Mouse (Mus musculus) megakaryocyte progenitor cell, adult 5-6 weeks (primary cell): Measurements from ENCODE around the gene Drd2. TPM values are rescaled to one million over a fixed set of nuclear protein-coding genes. Genes with fewer than 3 reads are reported as not detected.

Experiments
- ATAC-seq: replicated peaks from 2 replicates; pipeline ENCODE4 v1.8.0; 2016; ENCODE audit warnings: mild to moderate bottlenecking, moderate TSS enrichment, inconsistent platforms; ENCODE audit not compliant: poor library complexity
- total RNA-seq, 2 experiments: library from RNA; stranded (forward) in 1 of 2; stranded (reverse) in 1 of 2; fragments of 157-497, 149-512 nt in 1 of 2; fragments of 200-1000 nt in 1 of 2; gene quantifications; 2 replicates each; pipeline versions ENCODE4 v1.2.3 to v1.2.4; 2015 to 2017

The Drd2 gene
- total RNA-seq (2015) = not detected in 2 replicates
- not detected in 2 replicates for total RNA-seq (2017)

GRCm38 (mm10) chr9:49340136-49341043 lies at the start of gene Drd2:
Gene Drd2, plus strand, starts transcription at chr9:49340627.
- ATAC-seq = peak; percentile 48

- ATAC-seq = no peak
Observed at GRCm38 (mm10) chr9:49295101-49295500, 45.3 kb upstream of the Drd2 start.

GRCm38 (mm10) chr9:49307576-49307975 lies 32.9 kb upstream of the Drd2 start:
- ATAC-seq = no peak

DNA sequence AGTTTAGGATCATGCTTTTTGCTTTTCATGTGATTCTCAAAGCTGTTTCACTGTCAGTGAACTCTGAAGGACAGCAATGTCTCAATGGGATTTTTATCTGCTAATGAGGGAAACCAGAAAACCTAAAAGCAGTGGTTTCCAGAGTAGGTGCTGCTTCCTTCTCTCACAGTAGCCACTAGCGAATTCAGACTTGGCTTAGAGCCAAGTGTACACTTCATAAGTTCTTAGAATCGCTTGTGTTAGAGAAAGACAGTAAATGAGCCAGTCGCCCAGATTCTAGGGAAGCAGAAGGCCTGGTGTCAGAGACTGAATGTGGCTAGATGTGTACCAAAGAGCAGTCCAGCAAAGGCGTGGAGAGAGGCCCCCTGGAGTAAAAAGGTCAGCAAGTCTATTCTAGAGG lies 29.6 kb upstream of the Drd2 start:
- no peak for ATAC-seq

- ATAC-seq = no peak
Observed at GRCm38 (mm10) chr9:49318638-49319037, 21.8 kb upstream of the Drd2 start.

DNA sequence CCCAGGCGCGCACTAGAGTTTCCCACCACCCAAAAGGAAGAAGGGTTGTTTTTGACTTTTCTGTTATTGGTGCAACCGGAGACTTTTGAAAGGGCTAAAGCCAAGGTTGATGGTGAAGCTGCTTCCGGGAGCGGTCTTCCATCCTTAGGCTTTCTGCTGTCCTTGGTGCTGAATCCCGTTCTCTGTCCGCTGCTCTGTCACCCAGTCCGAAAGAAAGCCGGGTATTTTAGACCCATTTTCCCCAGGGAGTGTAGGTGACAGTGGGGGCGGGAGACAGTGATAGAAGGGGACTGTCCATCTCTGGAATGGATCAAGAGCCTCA lies 578 bp downstream of the Drd2 start:
- ATAC-seq = 0 out of 2 replicates have a peak, but pooled peaks have one; percentile 37

DNA sequence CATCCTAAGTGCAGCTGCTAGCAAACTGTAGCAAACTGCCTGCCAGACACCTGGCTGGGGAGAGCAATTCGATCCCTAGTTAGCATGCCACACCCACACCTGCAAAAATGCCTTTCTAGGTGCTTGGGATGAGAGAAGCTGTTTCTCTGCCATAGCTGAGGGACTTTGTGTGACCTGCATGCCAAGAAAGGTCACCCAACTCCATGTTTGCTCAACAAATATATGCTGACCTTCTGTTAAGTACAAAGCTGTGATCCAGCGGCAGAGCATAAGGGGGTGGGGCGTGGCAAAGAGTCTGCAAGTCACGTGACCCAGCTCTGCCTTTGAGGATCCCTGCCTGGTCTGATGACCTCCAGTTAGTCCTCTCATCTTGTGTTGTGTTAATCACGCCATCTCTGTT lies 25.3 kb downstream of the Drd2 start:
- no peak for ATAC-seq

DNA sequence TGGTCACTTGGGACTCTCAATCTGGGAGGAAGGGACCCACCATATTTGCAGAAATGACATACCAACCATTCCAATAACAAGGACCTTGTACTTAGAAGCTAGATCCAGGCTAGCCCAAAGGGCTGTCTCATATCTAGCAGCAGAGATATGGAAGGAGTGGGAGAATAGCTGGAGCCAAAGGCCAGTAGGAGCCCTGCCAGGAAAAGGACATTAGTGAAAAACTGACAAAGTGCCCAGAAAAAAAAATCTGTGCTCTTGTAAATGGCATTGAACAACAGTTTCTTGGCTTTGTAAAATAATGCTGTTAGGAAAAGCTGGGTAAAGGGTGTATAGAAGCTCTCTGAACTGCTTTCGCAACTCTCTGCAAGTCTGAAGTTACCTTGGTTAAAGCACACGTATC lies 33.5 kb downstream of the Drd2 start:
- ATAC-seq = no peak

DNA sequence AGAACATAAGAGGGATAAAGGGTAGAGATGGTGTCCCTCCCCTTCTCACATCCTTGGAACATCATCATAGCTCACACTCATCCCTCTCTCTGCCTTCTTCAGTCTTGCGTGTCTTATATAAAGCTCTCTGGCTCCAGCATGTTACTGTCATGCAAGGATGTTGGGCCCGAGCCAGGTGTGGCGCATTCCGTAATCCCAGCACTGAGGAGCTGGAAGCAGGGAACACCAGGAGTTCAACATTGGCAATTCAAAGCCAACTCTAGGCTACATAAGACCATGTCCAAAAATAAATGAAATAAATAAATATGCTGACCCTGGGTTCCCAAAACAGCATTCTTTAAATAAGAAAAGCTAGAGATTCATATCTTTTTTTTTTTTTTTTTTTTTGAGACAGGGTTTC lies 39.5 kb downstream of the Drd2 start:
- no peak for ATAC-seq

- ATAC-seq = no peak
Observed at GRCm38 (mm10) chr9:49384041-49384440, 43.6 kb downstream of the Drd2 start.

GRCm38 (mm10) chr9:49384855-49385254 lies 44.4 kb downstream of the Drd2 start:
- ATAC-seq = no peak

- no peak for ATAC-seq
Observed at GRCm38 (mm10) chr9:49385301-49385700, 44.9 kb downstream of the Drd2 start.

DNA sequence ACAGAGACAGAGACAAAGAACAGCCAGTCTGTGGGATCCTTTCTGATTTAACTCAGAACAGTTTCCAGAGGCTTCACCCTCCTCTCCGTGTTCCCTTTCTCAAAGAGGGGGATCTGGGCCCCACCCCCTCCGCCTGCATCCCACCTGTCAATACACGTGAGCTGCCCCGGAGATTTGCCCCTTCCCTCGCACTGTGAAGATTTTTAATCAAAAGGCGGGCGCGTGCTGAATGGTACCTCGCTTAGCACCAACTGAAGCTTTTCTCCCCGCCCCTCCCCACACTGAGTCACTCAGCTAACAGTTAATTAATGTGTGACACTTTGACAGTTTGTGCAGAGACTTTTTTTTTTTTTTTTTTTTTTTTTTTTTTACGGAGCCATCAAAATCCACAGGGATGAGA lies 45.7 kb downstream of the Drd2 start:
- no peak for ATAC-seq

- no peak for ATAC-seq
Observed at GRCm38 (mm10) chr9:49392242-49392641, 51.8 kb downstream of the Drd2 start.

DNA sequence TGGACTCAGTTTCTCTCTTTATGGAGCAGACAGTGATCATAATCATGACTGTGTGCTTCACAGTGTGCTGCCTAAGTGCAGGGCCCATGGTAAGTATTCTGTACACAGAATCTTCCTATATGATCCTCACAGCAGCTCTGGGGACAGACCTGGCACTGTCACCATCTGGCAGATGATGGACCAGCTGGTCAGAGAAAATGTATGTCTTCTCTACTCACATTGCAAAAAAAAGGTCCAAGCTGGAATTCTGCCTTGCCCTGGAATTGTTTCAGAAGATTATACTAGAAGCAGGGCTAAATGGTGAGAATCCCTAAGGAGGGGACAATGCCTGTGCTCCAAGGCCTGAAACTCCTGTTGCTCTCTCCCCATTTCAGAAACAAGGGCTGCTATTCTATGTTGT lies 55.6 kb downstream of the Drd2 start:
- no peak for ATAC-seq

DNA sequence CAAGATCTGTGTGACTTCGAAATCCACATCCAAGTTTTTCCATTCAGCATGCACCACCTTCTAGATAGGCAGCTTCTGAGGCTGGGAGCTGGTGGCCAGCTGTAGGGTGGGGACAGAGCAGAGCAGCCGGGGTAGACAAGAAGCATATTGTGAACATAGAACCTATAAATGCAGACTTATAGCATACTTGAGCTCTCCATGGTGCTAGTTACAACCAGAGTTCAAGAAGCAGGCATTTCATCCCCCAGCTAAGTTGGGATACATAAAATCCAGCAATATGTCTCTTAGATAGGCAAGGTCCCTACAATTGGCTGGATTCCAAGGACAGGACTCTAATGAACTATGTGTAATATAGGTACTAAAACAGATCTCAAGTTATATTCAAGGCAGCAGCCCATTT lies 63.3 kb downstream of the Drd2 start:
- no peak for ATAC-seq

- no peak for ATAC-seq
Observed at GRCm38 (mm10) chr9:49407028-49407427, 66.6 kb downstream of the Drd2 start.

- no peak for ATAC-seq
Observed at GRCm38 (mm10) chr9:49410621-49411020, 70.2 kb downstream of the Drd2 start.

GRCm38 (mm10) chr9:49423866-49424265 lies 83.4 kb downstream of the Drd2 start:
- ATAC-seq = no peak

GRCm38 (mm10) chr9:49425585-49425984 lies 85.2 kb downstream of the Drd2 start:
- ATAC-seq = no peak

DNA sequence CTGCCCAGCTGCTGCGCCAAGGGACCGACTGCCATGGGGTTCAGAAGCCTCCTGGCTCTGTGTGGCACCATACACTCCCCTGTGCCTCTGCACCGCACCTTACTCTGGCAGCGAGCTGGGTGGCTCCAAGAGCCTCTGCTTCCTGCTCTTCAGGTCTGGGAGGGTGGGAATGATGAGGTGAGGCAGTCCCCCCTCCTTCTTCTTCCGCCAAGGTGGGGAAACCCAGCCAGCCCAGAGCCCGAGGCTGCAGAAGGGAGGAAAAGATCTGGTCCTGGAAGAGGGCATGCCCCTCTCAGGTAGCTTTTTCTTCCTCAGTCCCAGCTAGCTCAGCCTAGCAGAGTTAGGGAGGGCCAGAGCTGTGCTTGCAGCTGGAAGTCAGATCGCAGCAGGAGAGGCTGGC lies 86.5 kb downstream of the Drd2 start, which contains the start of gene Ankk1:
TSS of gene Ankk1 (minus strand) at position 101 of the 400 bp plus-strand sequence.
- ATAC-seq = no peak

GRCm38 (mm10) chr9:49427478-49427877 lies 87.1 kb downstream of the Drd2 start:
- no peak for ATAC-seq

GRCm38 (mm10) chr9:49442621-49443020 lies 102.2 kb downstream of the Drd2 start:
- ATAC-seq = no peak
